Mouse (Mus musculus): ENCODE data around the gene Sp100. TPM values are rescaled to one million over a fixed set of nuclear protein-coding genes. Genes with fewer than 3 reads are reported as not detected.

The Sp100 gene
- polyA plus RNA-seq, 1 experiment: not detected

GRCm38 (mm10) chr1:85742333-85742732 is 92.5 kb downstream of the Sp100 start:
- H3ac ChIP-seq (ENCODE audit: control insufficient read depth, insufficient read length, low read depth): no peak overlapping the region
- H3K36me3 ChIP-seq (ENCODE audit: control insufficient read depth, insufficient read depth): no peaks in the 10 kb centered on the region
- H3K79me2 ChIP-seq (ENCODE audit: control insufficient read depth, insufficient read depth): no peaks in the 10 kb centered on the region
- no peak overlapping the region for H3K4me3 ChIP-seq (ENCODE audit: insufficient read depth, poor library complexity, severe bottlenecking)
- no peaks in the 10 kb centered on the region for H3K27me3 ChIP-seq (ENCODE audit: control insufficient read depth, insufficient read depth, insufficient read length)
- no peaks in the 10 kb centered on the region for H3K79me3 ChIP-seq (ENCODE audit: low read depth)
- TF ChIP-seq USF1 (IDR thresholded peaks at IDR 0.05; ENCODE audit: low read depth): no peak
- no peak for TF ChIP-seq MYOD1 (IDR thresholded peaks at IDR 0.05; ENCODE audit: control insufficient read depth, insufficient read length, low read depth)
- no peak for TF ChIP-seq CEBPB (IDR thresholded peaks at IDR 0.05; ENCODE audit: low read depth)
- no peak for TF ChIP-seq MYOG (IDR thresholded peaks at IDR 0.05; ENCODE audit: control insufficient read depth, extremely low read depth, insufficient read length)
- no peak for TF ChIP-seq MAX (IDR thresholded peaks at IDR 0.05)
- no peak for TF ChIP-seq CTCF (IDR thresholded peaks at IDR 0.05; ENCODE audit: control insufficient read depth, insufficient read depth, insufficient read length)

- TF ChIP-seq MYOG (IDR thresholded peaks at IDR 0.05; ENCODE audit: control insufficient read depth, extremely low read depth, insufficient read length) (no peak), CEBPB (IDR thresholded peaks at IDR 0.05; ENCODE audit: low read depth) (no peak), USF1 (IDR thresholded peaks at IDR 0.05; ENCODE audit: low read depth) (no peak), CTCF (IDR thresholded peaks at IDR 0.05; ENCODE audit: control insufficient read depth, insufficient read depth, insufficient read length) (no peak), MYOD1 (IDR thresholded peaks at IDR 0.05; ENCODE audit: control insufficient read depth, insufficient read length, low read depth) (no peak), MAX (IDR thresholded peaks at IDR 0.05) (no peak), FOSL1 (IDR thresholded peaks at IDR 0.05; ENCODE audit: insufficient read depth, low read length, poor library complexity, severe bottlenecking) (no peak)
- H3K79me3 ChIP-seq (ENCODE audit: low read depth): no peaks in the 10 kb centered on the region
- H3K4me3 ChIP-seq (ENCODE audit: insufficient read depth, poor library complexity, severe bottlenecking): no peak overlapping the region
- H3K36me3 ChIP-seq (ENCODE audit: control insufficient read depth, insufficient read depth): no peaks in the 10 kb centered on the region
- H3K27me3 ChIP-seq (ENCODE audit: control insufficient read depth, insufficient read depth, insufficient read length): no peaks in the 10 kb centered on the region
- no peak overlapping the region for H3ac ChIP-seq (ENCODE audit: control insufficient read depth, insufficient read length, low read depth)
- no peaks in the 10 kb centered on the region for H3K79me2 ChIP-seq (ENCODE audit: control insufficient read depth, insufficient read depth)
Observed at GRCm38 (mm10) chr1:85742916-85743505, 93.2 kb downstream of the Sp100 start.

- Histone ChIP-seq H3K4me3 (ENCODE audit: insufficient read depth, poor library complexity, severe bottlenecking) (no peak overlapping the region), H3K27me3 (ENCODE audit: control insufficient read depth, insufficient read depth, insufficient read length) (no peaks in the 10 kb centered on the region), H3K79me3 (ENCODE audit: low read depth) (no peaks in the 10 kb centered on the region), H3K36me3 (ENCODE audit: control insufficient read depth, insufficient read depth) (no peaks in the 10 kb centered on the region), H3ac (ENCODE audit: control insufficient read depth, insufficient read length, low read depth) (no peak overlapping the region), H3K79me2 (ENCODE audit: control insufficient read depth, insufficient read depth) (no peaks in the 10 kb centered on the region)
- no peak for TF ChIP-seq MYOD1 (IDR thresholded peaks at IDR 0.05; ENCODE audit: control insufficient read depth, insufficient read length, low read depth)
- no peak for TF ChIP-seq FOSL1 (IDR thresholded peaks at IDR 0.05; ENCODE audit: insufficient read depth, low read length, poor library complexity, severe bottlenecking)
- no peak for TF ChIP-seq CTCF (IDR thresholded peaks at IDR 0.05; ENCODE audit: control insufficient read depth, insufficient read depth, insufficient read length)
- no peak for TF ChIP-seq CEBPB (IDR thresholded peaks at IDR 0.05; ENCODE audit: low read depth)
- TF ChIP-seq USF1 (IDR thresholded peaks at IDR 0.05; ENCODE audit: low read depth): no peak
- TF ChIP-seq MAX (IDR thresholded peaks at IDR 0.05): no peak
- no peak for TF ChIP-seq MYOG (IDR thresholded peaks at IDR 0.05; ENCODE audit: control insufficient read depth, extremely low read depth, insufficient read length)
Observed at GRCm38 (mm10) chr1:85744539-85744938, 94.8 kb downstream of the Sp100 start.

GRCm38 (mm10) chr1:85746511-85746910 is 96.7 kb downstream of the Sp100 start:
- TF ChIP-seq FOSL1 (IDR thresholded peaks at IDR 0.05; ENCODE audit: insufficient read depth, low read length, poor library complexity, severe bottlenecking): no peak
- TF ChIP-seq MAX (IDR thresholded peaks at IDR 0.05): no peak
- no peak for TF ChIP-seq MYOG (IDR thresholded peaks at IDR 0.05; ENCODE audit: control insufficient read depth, extremely low read depth, insufficient read length)
- TF ChIP-seq USF1 (IDR thresholded peaks at IDR 0.05; ENCODE audit: low read depth): no peak
- no peak for TF ChIP-seq MYOD1 (IDR thresholded peaks at IDR 0.05; ENCODE audit: control insufficient read depth, insufficient read length, low read depth)
- no peak for TF ChIP-seq CTCF (IDR thresholded peaks at IDR 0.05; ENCODE audit: control insufficient read depth, insufficient read depth, insufficient read length)
- Histone ChIP-seq H3K79me2 (ENCODE audit: control insufficient read depth, insufficient read depth) (no peaks in the 10 kb centered on the region), H3K27me3 (ENCODE audit: control insufficient read depth, insufficient read depth, insufficient read length) (no peaks in the 10 kb centered on the region), H3K4me3 (ENCODE audit: insufficient read depth, poor library complexity, severe bottlenecking) (no peak overlapping the region), H3ac (ENCODE audit: control insufficient read depth, insufficient read length, low read depth) (no peak overlapping the region), H3K36me3 (ENCODE audit: control insufficient read depth, insufficient read depth) (no peaks in the 10 kb centered on the region), H3K79me3 (ENCODE audit: low read depth) (no peaks in the 10 kb centered on the region)

- H3ac ChIP-seq (ENCODE audit: control insufficient read depth, insufficient read length, low read depth): no peak overlapping the region
- no peaks in the 10 kb centered on the region for H3K27me3 ChIP-seq (ENCODE audit: control insufficient read depth, insufficient read depth, insufficient read length)
- H3K4me3 ChIP-seq (ENCODE audit: insufficient read depth, poor library complexity, severe bottlenecking): no peak overlapping the region
- H3K79me2 ChIP-seq (ENCODE audit: control insufficient read depth, insufficient read depth): no peaks in the 10 kb centered on the region
- TF ChIP-seq CEBPB (IDR thresholded peaks at IDR 0.05; ENCODE audit: low read depth) (no peak), CTCF (IDR thresholded peaks at IDR 0.05; ENCODE audit: control insufficient read depth, insufficient read depth, insufficient read length) (no peak), MAX (IDR thresholded peaks at IDR 0.05) (no peak), USF1 (IDR thresholded peaks at IDR 0.05; ENCODE audit: low read depth) (no peak), MYOG (IDR thresholded peaks at IDR 0.05; ENCODE audit: control insufficient read depth, extremely low read depth, insufficient read length) (no peak), FOSL1 (IDR thresholded peaks at IDR 0.05; ENCODE audit: insufficient read depth, low read length, poor library complexity, severe bottlenecking) (no peak), MYOD1 (IDR thresholded peaks at IDR 0.05; ENCODE audit: control insufficient read depth, insufficient read length, low read depth) (no peak)
- H3K79me3 ChIP-seq (ENCODE audit: low read depth): no peaks in the 10 kb centered on the region
- H3K36me3 ChIP-seq (ENCODE audit: control insufficient read depth, insufficient read depth): no peaks in the 10 kb centered on the region
Observed at GRCm38 (mm10) chr1:85749829-85750228, 100.0 kb downstream of the Sp100 start.

GRCm38 (mm10) chr1:85750650-85751049 is 100.9 kb downstream of the Sp100 start:
- Histone ChIP-seq H3K79me2 (ENCODE audit: control insufficient read depth, insufficient read depth) (no peaks in the 10 kb centered on the region), H3K27me3 (ENCODE audit: control insufficient read depth, insufficient read depth, insufficient read length) (no peaks in the 10 kb centered on the region), H3K79me3 (ENCODE audit: low read depth) (no peaks in the 10 kb centered on the region), H3K36me3 (ENCODE audit: control insufficient read depth, insufficient read depth) (no peaks in the 10 kb centered on the region), H3K4me3 (ENCODE audit: insufficient read depth, poor library complexity, severe bottlenecking) (no peak overlapping the region), H3ac (ENCODE audit: control insufficient read depth, insufficient read length, low read depth) (no peak overlapping the region)
- no peak for TF ChIP-seq USF1 (IDR thresholded peaks at IDR 0.05; ENCODE audit: low read depth)
- TF ChIP-seq MYOD1 (IDR thresholded peaks at IDR 0.05; ENCODE audit: control insufficient read depth, insufficient read length, low read depth): no peak
- TF ChIP-seq CEBPB (IDR thresholded peaks at IDR 0.05; ENCODE audit: low read depth): no peak
- no peak for TF ChIP-seq MYOG (IDR thresholded peaks at IDR 0.05; ENCODE audit: control insufficient read depth, extremely low read depth, insufficient read length)
- TF ChIP-seq CTCF (IDR thresholded peaks at IDR 0.05; ENCODE audit: control insufficient read depth, insufficient read depth, insufficient read length): no peak

All from C2C12 (cell line).